Mouse (Mus musculus) layer of hippocampus, adult 9-10 months (tissue): ENCODE measurements around the gene Fbxo22.
A peak's percentile ranks its signal among the peaks of the same experiment; 100 is the strongest.
"Not testable (repeated sequence)": the region's sequence is repeated elsewhere in the genome, so short reads cannot be mapped to it uniquely, and the experiment has no call there.

Experiments
- DNase-seq: peaks from one replicate; pipeline ENCODE4 v3.0.0; 2022; ENCODE audit warnings: low spot score

Fbxo22 gene

DNA sequence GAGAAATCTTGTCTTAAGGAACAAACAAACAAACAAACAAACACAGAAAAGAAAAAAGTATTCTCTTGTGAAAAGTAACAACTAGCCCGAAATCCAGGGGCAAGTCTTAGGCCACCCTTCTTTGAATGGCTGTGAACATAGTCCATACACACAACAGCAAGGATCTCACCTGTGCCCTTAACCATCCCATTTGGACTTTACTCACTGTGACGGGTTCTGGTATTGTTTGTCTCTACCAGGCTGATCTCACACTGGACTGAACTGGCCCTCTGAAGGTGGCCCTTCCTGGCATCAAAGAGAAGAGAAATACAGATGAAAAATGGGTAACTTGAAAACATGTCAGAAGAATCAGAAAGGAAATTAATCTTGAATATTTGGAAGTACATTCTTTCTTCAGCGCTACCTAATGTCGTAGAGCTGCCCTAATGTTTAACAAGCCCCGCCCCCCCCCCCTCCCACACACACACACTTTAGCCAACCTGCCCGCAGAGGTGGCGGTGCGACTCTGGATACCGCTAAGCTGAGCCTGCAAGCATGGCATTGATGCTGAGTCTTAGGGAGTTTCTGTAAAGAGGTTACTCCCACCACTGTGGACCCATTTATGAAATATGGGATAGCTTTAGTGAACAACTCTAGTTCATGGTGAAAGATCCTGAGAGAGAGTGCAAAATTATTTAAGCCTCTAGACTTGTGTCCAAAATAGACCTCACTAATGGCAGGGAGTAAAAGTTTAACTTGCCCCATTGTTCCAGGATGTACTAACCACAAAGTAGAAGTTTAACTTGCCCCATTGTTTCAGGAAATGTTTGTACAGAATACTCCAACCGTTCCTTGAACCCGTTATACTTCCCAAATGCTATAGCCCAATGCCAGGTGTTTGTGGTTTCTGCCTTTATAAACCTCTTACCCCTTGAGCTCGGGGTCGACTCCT is 27.8 kb downstream of the Fbxo22 start:
- DNase-seq = no peak

DNA sequence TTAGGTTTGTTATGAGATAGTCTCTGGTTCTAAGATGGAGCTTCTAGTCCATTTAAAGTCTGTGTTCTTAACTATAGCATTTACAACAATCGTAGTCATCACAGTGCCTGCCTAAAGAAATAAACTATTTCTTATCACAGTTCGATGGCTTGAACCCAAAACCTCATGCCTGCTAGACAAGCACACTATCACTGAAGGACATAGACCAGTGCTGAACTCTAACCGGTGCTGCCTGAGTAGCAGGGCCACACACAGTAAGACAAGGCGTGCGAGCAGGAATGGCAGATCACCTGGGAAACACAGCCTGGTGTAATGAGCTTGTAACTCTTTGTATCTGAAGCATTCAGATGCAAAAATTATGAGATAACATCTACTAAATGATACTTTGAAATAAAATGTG is 32.1 kb downstream of the Fbxo22 start:
- no peak for DNase-seq

DNA sequence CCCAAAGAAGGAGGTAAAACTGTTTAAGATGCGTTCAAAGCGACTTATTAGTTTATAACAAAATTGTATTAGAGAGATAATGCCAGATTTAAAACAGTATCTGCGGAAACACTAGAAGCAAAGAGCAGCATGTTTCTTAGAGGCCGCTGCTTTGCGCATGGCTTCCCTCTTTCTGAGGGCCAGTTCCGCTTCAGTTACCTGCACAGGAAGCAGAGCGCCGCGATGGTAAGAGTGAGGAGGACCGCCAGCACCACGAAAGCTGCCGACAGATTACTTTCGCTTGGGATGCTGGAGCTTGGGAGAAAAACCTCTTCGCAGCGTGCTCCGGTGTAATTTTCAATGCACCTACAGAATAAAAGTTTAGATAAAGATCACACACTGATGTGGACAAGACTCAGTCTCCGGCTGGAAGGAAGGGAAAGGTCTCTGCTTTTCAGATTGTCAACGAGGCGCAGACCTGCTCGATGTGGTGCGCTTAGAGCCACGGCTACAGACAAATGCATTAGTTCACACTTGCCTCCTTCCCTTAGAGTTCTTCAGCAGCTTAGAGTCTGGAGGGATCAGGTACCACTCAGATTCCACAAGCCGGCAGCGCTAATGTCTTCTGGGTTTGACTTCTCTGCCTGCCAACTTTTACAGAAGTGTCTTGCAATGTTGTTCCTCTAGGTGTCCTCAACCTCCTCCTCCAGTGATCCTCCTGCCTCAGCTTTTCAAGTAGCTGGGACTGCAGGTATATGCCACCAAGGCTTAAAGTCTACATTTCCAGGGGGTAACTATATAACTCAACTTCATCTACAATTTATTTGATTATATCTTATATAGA is 33.3 kb downstream of the Fbxo22 start:
- no peak for DNase-seq

DNA sequence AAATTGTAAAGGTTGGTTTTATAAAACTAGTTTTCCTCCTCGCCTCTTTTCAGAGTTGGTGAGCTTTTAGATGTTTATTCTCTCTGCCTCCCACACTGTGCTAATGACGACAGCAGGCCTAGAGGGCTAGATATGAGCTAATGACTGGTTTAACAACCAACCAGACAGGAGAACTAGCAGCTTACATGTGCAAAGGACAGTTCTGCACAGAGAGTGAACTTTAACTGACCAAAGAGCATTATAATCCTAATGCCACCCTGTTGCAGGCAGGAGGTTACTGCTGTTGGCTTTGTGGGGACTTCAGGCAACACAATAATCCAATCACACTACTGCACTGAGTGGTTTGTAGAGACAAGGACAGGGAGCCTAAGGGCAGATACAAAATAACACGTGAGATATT is 34.6 kb downstream of the Fbxo22 start:
- DNase-seq = no peak

DNA sequence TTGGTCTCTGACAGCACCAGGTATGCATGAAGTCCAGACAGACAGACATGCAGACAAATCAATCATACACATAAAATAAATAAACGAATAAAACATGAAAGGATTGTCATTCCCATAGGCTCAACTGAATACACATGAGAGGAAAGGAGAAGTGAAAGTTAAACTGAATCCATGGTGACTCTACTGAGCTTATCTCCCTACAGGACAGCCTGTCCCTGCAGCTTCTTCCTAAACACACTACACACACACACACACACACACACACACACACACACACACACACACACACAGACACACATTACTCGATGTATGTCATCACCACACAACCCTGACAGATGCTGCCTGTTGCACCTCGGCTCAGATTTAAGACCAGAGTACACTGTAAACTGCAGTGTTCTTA is 35.4 kb downstream of the Fbxo22 start:
- no peak for DNase-seq

DNA sequence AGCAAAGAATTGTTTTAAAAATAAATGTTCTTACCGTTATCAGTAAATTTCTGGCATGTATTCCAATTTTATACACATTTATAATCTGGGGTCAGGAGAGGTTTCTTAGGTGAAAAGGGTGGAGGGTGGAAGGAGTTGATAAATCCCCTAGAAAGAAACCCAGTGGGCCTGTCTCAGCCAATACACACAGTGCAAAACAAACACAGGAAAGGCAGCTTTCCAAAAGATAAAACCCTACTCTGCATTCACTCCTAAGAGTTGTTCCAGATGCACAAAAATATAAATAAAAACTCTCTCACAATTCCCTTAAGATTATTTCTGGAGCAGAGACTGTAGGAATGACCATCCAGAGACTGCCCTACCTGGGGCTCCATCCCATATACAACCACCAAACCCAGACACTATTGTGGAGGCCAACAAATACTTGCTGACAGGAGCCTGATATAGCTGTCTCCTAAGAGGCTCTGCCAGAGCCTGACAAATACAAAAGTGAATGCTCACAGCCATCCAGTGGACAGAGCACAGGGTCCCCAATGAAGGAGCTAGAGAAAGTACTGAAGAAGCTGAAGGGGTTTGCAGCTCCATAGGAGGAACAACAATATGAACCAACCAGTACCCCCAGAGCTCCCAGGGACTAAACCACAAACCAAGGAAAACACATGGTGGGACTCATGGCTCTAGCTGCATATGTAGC is 36.5 kb downstream of the Fbxo22 start:
- DNase-seq = not testable (repeated sequence)

DNA sequence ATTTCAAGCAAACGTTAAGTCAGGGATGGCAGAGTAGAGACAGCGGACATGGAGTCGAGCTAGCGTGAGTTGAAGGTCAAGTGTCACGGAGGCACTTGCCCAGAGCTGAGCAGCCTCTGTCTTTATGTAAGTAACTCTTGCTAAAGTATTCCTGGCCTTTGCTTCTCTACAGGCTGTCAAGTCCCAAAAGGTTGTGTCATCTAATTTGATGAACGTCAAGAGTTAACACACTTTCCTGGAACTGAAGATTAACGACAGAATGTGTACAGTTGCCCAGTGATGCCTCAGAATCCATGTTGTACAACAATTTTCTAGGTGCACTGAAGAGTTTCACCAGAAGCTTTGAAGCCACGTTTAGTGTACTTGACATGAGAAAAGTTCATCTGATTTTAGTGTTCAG is 37.7 kb downstream of the Fbxo22 start:
- no peak for DNase-seq

DNA sequence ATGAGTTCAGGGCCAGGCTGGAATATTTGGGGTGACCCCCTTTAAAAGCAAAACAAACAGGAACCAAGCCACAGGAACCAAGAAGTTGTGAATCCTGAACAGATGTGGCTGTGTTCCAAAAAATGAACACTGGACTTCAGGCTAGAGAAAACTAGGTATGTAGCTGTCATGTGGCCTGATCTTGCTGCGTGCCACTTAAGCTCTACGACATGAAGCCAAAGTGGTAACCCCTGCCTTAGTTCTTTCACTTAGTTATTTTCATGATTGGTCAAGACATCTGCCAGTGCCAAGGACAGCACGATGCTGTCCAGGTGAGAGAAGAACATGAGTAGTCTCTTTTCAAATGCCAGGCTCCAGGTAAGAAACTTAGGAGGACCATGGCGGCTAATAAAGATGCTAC is 38.2 kb downstream of the Fbxo22 start:
- DNase-seq = no peak

DNA sequence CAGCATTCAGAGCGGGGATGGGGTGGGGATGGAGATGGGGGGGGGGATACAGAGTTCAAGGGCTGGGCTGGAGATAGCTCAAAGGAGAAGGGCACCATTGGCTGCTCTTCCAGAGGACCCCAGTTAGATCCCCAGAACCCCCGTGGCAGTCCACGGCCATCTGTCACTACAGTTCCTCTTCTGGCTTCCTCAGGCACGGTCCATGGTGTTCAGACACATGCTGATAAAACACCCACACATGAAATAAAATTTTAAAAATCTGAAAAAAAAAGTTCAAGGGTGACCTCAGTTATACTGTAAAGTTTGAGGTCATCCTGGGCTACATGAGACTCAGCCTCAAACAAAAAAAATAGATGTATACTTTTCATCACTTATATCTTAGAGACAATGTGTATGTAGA is 39.7 kb downstream of the Fbxo22 start:
- no peak for DNase-seq

DNA sequence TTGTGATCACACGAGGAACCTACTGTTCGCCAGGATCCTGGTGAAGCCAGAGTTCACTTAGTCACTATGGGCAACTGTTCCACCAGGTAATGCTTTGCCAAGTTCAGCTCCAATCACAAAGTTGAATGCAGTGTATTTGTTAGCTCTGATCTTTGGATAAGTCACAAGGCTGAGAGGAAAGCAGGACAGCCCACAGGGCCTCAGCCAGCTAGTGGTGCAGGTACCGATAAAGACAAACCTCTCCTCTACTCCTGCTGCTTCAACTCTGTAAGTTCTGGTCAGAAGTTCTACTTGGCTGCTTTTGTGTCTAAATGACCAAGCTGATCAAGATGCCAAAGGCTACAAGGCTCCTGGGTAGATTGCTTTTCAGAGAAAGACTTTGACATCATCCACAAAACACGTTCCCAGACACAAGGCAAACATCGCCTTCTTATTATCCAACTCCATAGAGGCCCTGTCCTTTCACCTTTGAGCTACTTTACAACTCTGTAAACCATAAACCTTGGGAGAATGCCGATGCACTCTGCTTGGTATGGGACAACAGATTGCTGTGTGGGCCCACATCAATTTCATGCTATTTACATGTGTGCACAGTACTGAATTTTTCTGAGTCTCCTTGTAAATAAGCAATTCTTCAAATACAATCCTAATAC is 42.0 kb downstream of the Fbxo22 start:
- DNase-seq = no peak

DNA sequence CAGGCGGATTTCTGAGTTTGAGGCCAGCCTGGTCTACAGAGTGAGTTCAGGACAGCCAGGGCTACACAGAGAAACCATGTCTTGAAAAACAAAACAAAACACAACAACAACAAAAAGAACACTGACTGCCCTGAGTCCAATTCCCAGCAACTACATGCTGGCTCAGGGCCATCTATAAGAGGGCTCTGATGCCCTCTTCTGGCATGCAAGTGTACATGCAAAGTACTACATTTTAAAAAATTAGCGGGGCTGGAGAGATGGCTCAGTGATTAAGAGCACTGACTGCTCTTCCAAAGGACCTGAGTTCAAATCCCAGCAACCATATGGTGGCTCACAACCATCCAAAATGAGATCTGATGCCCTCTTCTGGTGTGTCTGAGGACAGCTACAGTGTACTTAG is 43.4 kb downstream of the Fbxo22 start:
- DNase-seq = not testable (repeated sequence)

DNA sequence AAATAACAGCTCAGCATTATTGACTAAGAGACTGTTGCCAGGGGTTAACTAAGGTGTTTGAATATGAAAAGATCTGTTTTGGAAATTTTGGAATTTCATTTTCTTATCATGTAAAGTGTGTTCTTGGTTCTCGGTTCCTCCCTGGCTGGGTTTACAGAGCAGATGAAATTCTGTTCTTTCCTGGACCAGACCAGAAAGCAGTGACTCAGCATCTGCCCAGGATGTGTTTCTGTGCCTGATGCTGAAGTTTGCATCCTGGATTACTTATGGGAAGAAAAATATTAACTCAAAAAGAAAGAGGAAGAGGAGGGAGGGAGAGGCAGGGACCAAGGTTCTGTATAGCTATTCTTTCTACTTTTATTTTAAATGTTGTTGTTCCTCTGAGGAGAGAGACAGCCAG is 45.1 kb downstream of the Fbxo22 start:
- DNase-seq = no peak

DNA sequence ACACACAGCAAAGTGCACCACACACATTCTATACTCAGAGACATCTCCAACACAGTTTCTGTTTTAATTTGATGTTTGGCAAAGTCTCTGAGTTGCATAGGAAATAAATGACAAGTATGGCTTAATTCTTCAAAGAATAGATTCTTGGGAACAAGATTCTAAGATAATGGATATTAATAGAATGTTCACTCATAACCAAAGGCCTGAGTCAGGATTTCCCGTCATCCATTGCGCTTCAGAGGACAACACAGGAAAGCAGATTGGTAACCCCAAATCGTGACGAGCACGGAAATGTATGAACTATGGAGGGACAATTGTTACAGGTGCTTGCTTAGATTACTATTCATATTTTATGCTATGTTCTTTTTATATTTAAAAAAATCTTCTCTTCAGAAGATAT is 46.3 kb downstream of the Fbxo22 start:
- DNase-seq = no peak

DNA sequence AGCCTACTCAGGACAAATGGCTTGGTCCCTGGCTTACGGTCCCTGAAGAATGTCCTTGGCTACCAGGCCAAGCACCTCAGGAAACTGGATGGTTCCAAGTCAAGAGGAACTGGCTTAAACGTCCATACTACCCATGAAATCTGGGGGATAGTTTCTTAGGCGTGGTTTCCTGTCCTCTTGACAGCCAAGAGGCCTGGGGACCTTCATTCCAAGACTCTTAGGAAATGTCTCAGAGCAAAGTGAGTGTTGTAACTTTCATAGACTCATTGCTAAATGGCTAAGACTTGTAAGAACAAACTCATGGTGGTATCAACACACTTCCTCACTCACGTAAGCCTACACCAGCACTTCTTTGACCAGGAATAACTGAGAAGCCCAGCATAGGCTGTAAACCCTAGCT is 46.9 kb downstream of the Fbxo22 start:
- no peak for DNase-seq

DNA sequence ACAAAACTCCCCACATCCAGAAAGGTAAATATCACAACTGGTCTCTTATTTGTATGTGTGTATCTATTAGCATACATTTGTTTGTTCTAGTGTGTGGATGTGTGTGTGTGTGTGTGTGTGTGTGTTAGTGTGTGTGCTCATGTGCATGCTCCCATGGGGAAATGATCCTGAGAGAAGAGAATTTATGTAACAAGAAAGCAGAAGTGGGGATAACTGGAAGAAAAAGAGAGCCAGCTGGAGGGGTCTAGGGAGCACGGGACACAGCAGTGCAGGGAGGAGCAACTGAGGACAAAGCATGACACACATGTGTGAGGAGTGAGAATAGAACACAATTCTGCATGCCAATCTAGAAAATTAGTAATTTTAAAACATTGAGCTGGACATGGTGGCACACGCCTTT is 48.4 kb downstream of the Fbxo22 start:
- DNase-seq = no peak

DNA sequence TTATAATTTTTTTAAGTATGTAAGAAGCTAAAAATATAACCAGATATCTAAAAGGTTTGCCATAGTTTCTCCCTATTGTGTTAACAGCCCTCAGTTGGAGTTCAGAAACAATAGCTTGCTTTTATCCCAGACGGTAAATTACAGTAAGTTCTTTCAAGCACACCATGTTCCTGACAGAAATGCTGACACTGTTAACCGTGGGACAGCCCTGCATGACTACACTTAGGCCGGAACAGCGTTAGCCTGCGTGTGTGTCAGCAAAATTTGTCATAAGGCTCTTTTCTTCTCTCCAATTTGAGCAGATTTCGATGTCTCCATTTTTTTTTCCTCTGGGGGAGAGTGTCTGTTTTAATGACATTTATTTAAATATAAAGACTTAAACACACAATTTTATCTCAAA is 51.0 kb downstream of the Fbxo22 start:
- DNase-seq = no peak

DNA sequence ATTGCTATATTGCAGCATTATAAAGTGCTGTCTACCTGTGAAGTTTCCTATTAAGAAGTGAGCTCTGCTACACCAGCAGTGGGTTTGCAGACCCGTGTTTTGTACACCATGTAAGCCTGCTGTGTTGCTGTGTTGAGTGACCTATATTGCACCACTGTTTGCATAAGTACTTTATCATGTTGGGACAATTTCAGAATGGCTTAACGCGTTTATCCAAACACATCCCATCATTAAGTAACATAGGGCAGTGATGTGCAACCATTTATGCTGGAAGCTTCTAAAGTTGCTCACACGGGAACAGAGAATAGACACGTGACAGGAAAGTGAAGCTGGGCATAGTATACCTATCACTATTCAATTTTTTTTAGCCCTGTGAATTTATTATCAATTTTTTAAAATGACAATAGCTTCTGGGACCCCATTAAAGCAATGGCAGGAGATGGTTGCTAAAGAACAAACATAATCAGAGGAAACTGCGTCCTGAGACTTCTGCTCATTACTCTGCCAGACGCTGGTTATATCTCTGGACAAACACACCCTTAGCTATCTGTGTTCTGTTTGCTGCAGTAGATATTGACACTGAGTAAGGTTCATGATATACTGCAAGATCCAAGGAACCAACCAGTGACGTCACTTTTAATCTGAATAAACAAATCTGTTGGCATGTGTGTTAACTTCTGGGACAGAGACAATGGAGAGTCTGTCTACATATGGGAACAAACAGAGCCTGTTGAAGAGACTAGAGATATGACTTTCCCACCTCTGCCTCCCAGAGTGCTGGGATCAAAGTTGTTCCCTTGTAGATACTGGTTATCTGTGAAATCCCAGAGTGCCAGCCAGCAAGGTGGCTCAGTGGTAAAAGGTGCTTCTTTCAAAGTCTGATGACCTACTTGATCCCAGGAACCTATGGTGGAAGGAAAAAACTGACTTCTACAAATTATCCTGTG is 55.9 kb downstream of the Fbxo22 start:
- DNase-seq = no peak

DNA sequence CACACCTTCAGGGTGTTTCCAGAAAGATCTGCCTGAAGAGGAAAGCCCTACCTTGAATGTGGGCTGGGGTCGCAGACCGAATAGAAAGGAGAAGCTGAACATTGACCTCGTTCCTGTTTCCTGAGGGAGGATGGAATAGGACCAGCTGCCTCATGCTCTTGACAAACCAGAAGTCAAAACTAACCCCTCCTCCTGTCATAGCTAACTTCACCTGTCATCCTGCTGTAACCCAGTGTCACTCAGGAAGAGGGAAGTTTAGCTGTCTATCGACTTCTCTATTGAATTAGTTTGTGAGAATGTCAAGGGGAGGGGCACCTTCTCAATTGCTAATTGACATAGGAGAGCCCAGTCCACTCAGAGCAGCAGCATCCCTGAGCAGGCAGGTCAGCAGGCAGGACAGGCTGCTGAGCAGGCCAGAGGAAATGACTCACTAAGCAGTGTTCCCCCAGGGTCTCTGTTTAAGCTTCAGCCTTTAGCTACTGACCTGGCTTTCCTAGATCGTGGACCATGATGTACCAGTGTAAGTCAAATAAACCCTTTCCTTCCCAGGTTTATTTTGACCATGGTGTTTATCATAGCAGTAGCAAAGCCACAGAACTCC is 63.3 kb downstream of the Fbxo22 start:
- no peak for DNase-seq

DNA sequence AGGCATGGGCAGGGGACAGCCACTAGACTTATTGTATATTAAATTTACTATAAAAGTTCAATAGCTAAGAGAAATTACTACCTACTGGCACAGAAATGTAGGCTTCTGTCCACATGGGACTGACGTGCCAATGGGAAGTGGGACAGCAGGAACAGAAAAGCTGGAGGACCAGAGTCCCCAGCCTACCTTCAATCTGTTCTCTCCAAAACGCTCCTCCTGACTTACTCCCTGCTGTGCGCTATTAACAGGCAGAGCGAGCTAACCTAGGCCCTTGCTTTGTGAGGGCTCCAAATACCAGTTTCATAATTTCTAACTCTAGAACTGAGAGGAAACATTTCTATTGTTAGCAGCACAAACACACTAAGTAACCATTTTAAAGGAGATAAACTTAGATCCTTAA is 65.2 kb downstream of the Fbxo22 start:
- DNase-seq = peak; percentile 15
